Mouse (Mus musculus) neural tube, embryonic 13.5 days (tissue): ENCODE results near the gene Txndc16. TPM values are rescaled to one million over a fixed set of nuclear protein-coding genes. Genes with fewer than 3 reads are reported as not detected.

Experiments
- polyA plus RNA-seq: library from polyadenylated mRNA; unstranded; fragments of >200 nt; fragmentation: Nextera tagmentation; extraction: Ambion mirVana; gene quantifications from 2 replicates; pipeline ENCODE4 v1.2.1, GENCODE M21; 2015

Gene Txndc16
- polyA plus RNA-seq, 1 experiment from 2014 or later = 32.3 TPM

Other genes starting within 250 kb of the Txndc16 start
- 1.0 and 1.4 TPM in 2 replicates for gene Ptger2, start 232.1 kb downstream of the Txndc16 start, polyA plus RNA-seq
- gene Gpr137c, start 611 bp downstream of the Txndc16 start, polyA plus RNA-seq = 13.6 and 13.7 TPM in 2 replicates
- gene Ero1l, start 98.4 kb upstream of the Txndc16 start, polyA plus RNA-seq = 20.4 and 22.3 TPM in 2 replicates
- 178 and 184 TPM in 2 replicates for gene Psmc6, start 109.5 kb upstream of the Txndc16 start, polyA plus RNA-seq
- gene Styx, start 130.8 kb upstream of the Txndc16 start, polyA plus RNA-seq = 60.1 and 68.3 TPM in 2 replicates
- 29.9 and 31.0 TPM in 2 replicates for gene Gnpnat1, start 184.6 kb upstream of the Txndc16 start, polyA plus RNA-seq